Mouse (Mus musculus): Measurements from ENCODE around the gene Echdc2. TPM values are rescaled to one million over a fixed set of nuclear protein-coding genes. Genes with fewer than 3 reads are reported as not detected.

Echdc2 gene
- polyA plus RNA-seq, 1 experiment from 2014 or later = 12.7 TPM

- Histone ChIP-seq H3K36me3 (no peaks in the 10 kb centered on the region), H3K4me3 (peak within 1 kb of the TSS; percentile 39), H3K9ac (no peak within 1 kb of the TSS), H3K27me3 (peaks cover 41% of the 10 kb centered on the region), H3K9me3 (no peaks in the 10 kb centered on the region), H3K4me1 (replicated peaks) (peaks cover 8% of the 10 kb centered on the region; the same call in 1 of the 2 replicates), H3K4me2 (peak within 1 kb of the TSS; percentile 58), H3K27ac (replicated peaks) (no peak within 1 kb of the TSS)
- no peak for ATAC-seq (ENCODE audit: low FRiP score, low read depth)
- 2% methylated on average over 96 of the region's 107 CpGs for WGBS
These were observed 52.3 kb downstream of the Echdc2 start, which contains the start of gene Zyg11a for GRCm38 (mm10) chr4:108217332-108218179. TSS of gene Zyg11a (minus strand) at chr4:108218048.

GRCm38 (mm10) chr4:108219019-108219418, 53.8 kb downstream of the Echdc2 start:
- Histone ChIP-seq H3K4me3 (no peak overlapping the region), H3K36me3 (no peaks in the 10 kb centered on the region), H3K4me1 (replicated peaks) (peaks cover 8% of the 10 kb centered on the region; the same call in 1 of the 2 replicates), H3K27me3 (peaks cover 41% of the 10 kb centered on the region), H3K4me2 (no peak overlapping the region), H3K9me3 (no peaks in the 10 kb centered on the region), H3K9ac (no peak overlapping the region), H3K27ac (replicated peaks) (no peak overlapping the region)
- ATAC-seq (ENCODE audit: low FRiP score, low read depth) = no peak
- 13% methylated on average over 9 of the region's 9 CpGs for WGBS

GRCm38 (mm10) chr4:108222507-108222906, 57.3 kb downstream of the Echdc2 start:
- Histone ChIP-seq H3K27me3 (peaks cover 24% of the 10 kb centered on the region), H3K4me3 (no peak overlapping the region), H3K36me3 (no peaks in the 10 kb centered on the region), H3K4me1 (replicated peaks) (peaks cover 4% of the 10 kb centered on the region; the same call in 1 of the 2 replicates), H3K9me3 (no peaks in the 10 kb centered on the region), H3K4me2 (no peak overlapping the region), H3K27ac (replicated peaks) (no peak overlapping the region), H3K9ac (no peak overlapping the region)
- no peak for ATAC-seq (ENCODE audit: low FRiP score, low read depth)
- WGBS = 77% methylated on average over 5 of the region's 5 CpGs

- 47% methylated on average over 3 of the region's 3 CpGs for WGBS
- H3K4me3 ChIP-seq = no peak overlapping the region
- no peaks in the 10 kb centered on the region for H3K27me3 ChIP-seq
- no peak overlapping the region for H3K9ac ChIP-seq
- no peak overlapping the region for H3K27ac ChIP-seq (replicated peaks)
- no peaks in the 10 kb centered on the region for H3K4me1 ChIP-seq (replicated peaks)
- H3K9me3 ChIP-seq = no peaks in the 10 kb centered on the region
- peaks cover 5% of the 10 kb centered on the region; the same call in 1 of the 2 replicates for H3K36me3 ChIP-seq
- no peak for ATAC-seq (ENCODE audit: low FRiP score, low read depth)
- H3K4me2 ChIP-seq = no peak overlapping the region
These were observed 60.2 kb downstream of the Echdc2 start for GRCm38 (mm10) chr4:108225341-108225872.

Other genes with a start within 250 kb of the Echdc2 start
- 16.2 and 17.7 TPM in 2 replicates for gene Cpt2, start 241.8 kb upstream of the Echdc2 start, polyA plus RNA-seq (2015; fragmentation: Nextera tagmentation; extraction: Ambion mirVana)
- 0.05 TPM in 1 of 2 replicates, not detected in the other for gene Slc1a7, start 197.1 kb upstream of the Echdc2 start, polyA plus RNA-seq (2015; fragmentation: Nextera tagmentation; extraction: Ambion mirVana)
- 0.69 and 0.83 TPM in 2 replicates for gene Podn, start 69.0 kb upstream of the Echdc2 start, polyA plus RNA-seq (2015; fragmentation: Nextera tagmentation; extraction: Ambion mirVana)
- 218 and 220 TPM in 2 replicates for gene Scp2, start 20.4 kb upstream of the Echdc2 start, polyA plus RNA-seq (2015; fragmentation: Nextera tagmentation; extraction: Ambion mirVana)
- gene Zyg11a, start 52.6 kb downstream of the Echdc2 start, polyA plus RNA-seq (2015; fragmentation: Nextera tagmentation; extraction: Ambion mirVana) = 0.06 and 0.10 TPM in 2 replicates
- 31.5 and 32.4 TPM in 2 replicates for gene Zyg11b, start 135.7 kb downstream of the Echdc2 start, polyA plus RNA-seq (2015; fragmentation: Nextera tagmentation; extraction: Ambion mirVana)
- 45.1 and 52.5 TPM in 2 replicates for gene Coa7, start 162.7 kb downstream of the Echdc2 start, polyA plus RNA-seq (2015; fragmentation: Nextera tagmentation; extraction: Ambion mirVana)
- 4.6 and 4.7 TPM in 2 replicates for gene Shisal2a, start 217.9 kb downstream of the Echdc2 start, polyA plus RNA-seq (2015; fragmentation: Nextera tagmentation; extraction: Ambion mirVana)
- 32.3 and 34.0 TPM in 2 replicates for gene Gpx7, start 241.5 kb downstream of the Echdc2 start, polyA plus RNA-seq (2015; fragmentation: Nextera tagmentation; extraction: Ambion mirVana)

All from hindbrain, embryonic 15.5 days (tissue).